Mouse (Mus musculus) thymus, adult 2 months (tissue): ENCODE data around the gene Olfr655. TPM values are rescaled to one million over a fixed set of nuclear protein-coding genes. Genes with fewer than 3 reads are reported as not detected.

ENCODE experiments used
- DNase-seq: peaks from one replicate; pipeline ENCODE4 v3.0.0; 2021
- H3K27ac ChIP-seq: fragments of 200-500 bp; 2 replicates; pipeline ENCODE4 v1.5.1; 2012; ENCODE audit warnings: low read length, control low read depth; ENCODE audit not compliant: control insufficient read depth, insufficient read depth
- H3K27me3 ChIP-seq: fragments of 200-500 bp; 2 replicates; pipeline ENCODE4 v1.6.1; 2012; ENCODE audit warnings: mild to moderate bottlenecking, low read length, moderate library complexity, mixed read lengths; ENCODE audit not compliant: control insufficient read depth, insufficient read depth
- H3K36me3 ChIP-seq: fragments of 200-500 bp; 2 replicates; pipeline ENCODE4 v1.6.1; 2012; ENCODE audit warnings: mild to moderate bottlenecking, low read length, moderate library complexity; ENCODE audit not compliant: control insufficient read depth, insufficient read depth
- H3K4me1 ChIP-seq: fragments of 200-500 bp; replicated peaks from 2 replicates; pipeline ENCODE4 v1.6.1; 2012; ENCODE audit warnings: low read length; ENCODE audit not compliant: control insufficient read depth, insufficient read depth
- H3K4me3 ChIP-seq: fragments of 200-500 bp; 2 replicates; pipeline ENCODE4 v1.5.1; 2012; ENCODE audit warnings: mild to moderate bottlenecking, low read length, control low read depth, moderate library complexity; ENCODE audit not compliant: control insufficient read depth, insufficient read depth
- CTCF ChIP-seq: fragments of 200-500 bp; IDR thresholded peaks from 2 replicates; pipeline ENCODE4 v1.5.1; 2012; ENCODE audit warnings: mild to moderate bottlenecking, control low read depth, low read length, moderate library complexity, borderline replicate concordance; ENCODE audit not compliant: control insufficient read depth, poor library complexity, insufficient read depth; ENCODE audit errors: extremely low read depth
- POLR2A ChIP-seq: fragments of 200-500 bp; IDR thresholded peaks from 2 replicates; pipeline ENCODE4 v1.6.1; 2012; ENCODE audit warnings: mild to moderate bottlenecking, low read length, control low read depth, moderate library complexity; ENCODE audit not compliant: control insufficient read depth, poor library complexity, insufficient read depth; ENCODE audit errors: extremely low read depth
- WGBS: fragments of 180-500 bp; shearing (Covaris S2); methylation state at CpG from one replicate; pipeline ENCODE4 v1.1.7; 2018; 5-methylcytosine and 5-hydroxymethylcytosine counted together
- polyA plus RNA-seq: library from polyadenylated mRNA; depleted of rRNA; stranded (reverse); fragments of >200 nt; gene quantifications from 2 replicates; pipeline ENCODE4 v1.2.3, GENCODE M21; 2012; rRNA removed

Olfr655 gene
- polyA plus RNA-seq, 1 experiment: not detected

GRCm38 (mm10) chr7:104586725-104587124 lies 14.9 kb downstream of the Olfr655 start, which contains the start of gene Olfr654:
Gene Olfr654 (plus strand): TSS chr7:104587025.
- Histone ChIP-seq H3K27me3 (no peaks in the 10 kb centered on the region), H3K27ac (no peak within 1 kb of the TSS), H3K4me3 (no peak within 1 kb of the TSS), H3K4me1 (no peaks in the 10 kb centered on the region), H3K36me3 (no peaks in the 10 kb centered on the region)
- DNase-seq: no peak
- TF ChIP-seq CTCF (no peak), POLR2A (no peak)
- WGBS: 90% methylated on average over 4 of the region's 4 CpGs

GRCm38 (mm10) chr7:104581429-104581828 lies 20.1 kb downstream of the Olfr655 start:
- Histone ChIP-seq H3K36me3 (no peaks in the 10 kb centered on the region), H3K4me1 (no peaks in the 10 kb centered on the region), H3K27me3 (no peaks in the 10 kb centered on the region), H3K27ac (no peak overlapping the region), H3K4me3 (no peak overlapping the region)
- 93% methylated on average over 4 of the region's 4 CpGs for WGBS
- DNase-seq: no peak
- no peak for TF ChIP-seq POLR2A
- no peak for TF ChIP-seq CTCF

GRCm38 (mm10) chr7:104580846-104581245 lies 20.7 kb downstream of the Olfr655 start:
- Histone ChIP-seq H3K4me3 (no peak overlapping the region), H3K4me1 (no peaks in the 10 kb centered on the region), H3K27ac (no peak overlapping the region), H3K36me3 (no peaks in the 10 kb centered on the region), H3K27me3 (no peaks in the 10 kb centered on the region)
- TF ChIP-seq POLR2A: no peak
- TF ChIP-seq CTCF: no peak
- no peak for DNase-seq
- 95% methylated on average over 4 of the region's 4 CpGs for WGBS

DNA sequence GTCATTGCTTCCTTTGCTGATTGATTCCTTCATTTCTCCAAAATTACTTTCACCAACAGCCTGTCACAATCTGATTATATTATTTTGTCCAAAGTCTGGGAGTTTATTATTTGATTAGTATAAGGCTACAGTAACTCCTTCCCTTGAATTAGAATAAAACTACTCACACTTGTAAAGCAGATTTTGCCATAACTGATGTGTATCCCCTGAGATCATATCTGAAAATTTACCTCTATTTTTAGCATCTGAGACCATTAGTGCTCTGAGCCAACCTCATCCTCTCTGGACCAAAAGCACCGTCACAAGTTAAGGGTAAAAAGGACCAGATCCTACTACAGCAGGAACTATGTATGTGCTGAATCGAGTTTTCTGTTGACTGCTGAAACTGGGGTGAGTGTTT lies 24.6 kb downstream of the Olfr655 start, which contains the start of gene Olfr653:
TSS of gene Olfr653 (plus strand) at position 301 of the 400 bp plus-strand sequence.
- no peaks in the 10 kb centered on the region for H3K4me1 ChIP-seq
- H3K36me3 ChIP-seq: no peaks in the 10 kb centered on the region
- H3K27me3 ChIP-seq: no peaks in the 10 kb centered on the region
- H3K4me3 ChIP-seq: no peak within 1 kb of the TSS
- no peak within 1 kb of the TSS for H3K27ac ChIP-seq
- TF ChIP-seq CTCF: no peak
- no peak for TF ChIP-seq POLR2A
- DNase-seq: no peak
- WGBS: 64% methylated on average over 2 of the region's 2 CpGs

DNA sequence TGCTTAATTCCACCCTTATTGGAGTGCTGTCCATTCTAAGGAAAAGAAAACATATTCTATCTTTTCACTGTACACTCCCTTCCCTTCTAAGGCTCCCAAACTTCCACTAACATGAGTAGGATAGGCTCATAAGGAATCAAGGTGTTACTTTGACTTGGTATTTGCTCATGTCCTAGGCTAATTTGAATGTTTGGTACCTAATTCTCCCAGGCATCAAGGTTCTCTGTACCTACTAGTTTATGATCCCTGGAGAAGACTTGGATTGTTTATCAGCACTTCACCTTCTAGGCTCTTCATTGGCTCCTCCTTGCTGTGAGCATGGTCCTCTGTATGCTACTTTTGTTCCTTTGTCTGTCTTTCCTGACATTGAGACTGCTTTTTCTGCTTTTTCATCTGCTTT lies 41.0 kb downstream of the Olfr655 start, which contains the start of gene Olfr652:
TSS of gene Olfr652 (plus strand) at position 301 of the 400 bp plus-strand sequence.
- TF ChIP-seq POLR2A (no peak), CTCF (no peak)
- Histone ChIP-seq H3K27ac (no peak within 1 kb of the TSS), H3K4me3 (no peak within 1 kb of the TSS), H3K27me3 (no peaks in the 10 kb centered on the region), H3K36me3 (no peaks in the 10 kb centered on the region), H3K4me1 (no peaks in the 10 kb centered on the region)
- no peak for DNase-seq

GRCm38 (mm10) chr7:104552700-104553099 lies 48.9 kb downstream of the Olfr655 start:
- H3K36me3 ChIP-seq: no peaks in the 10 kb centered on the region
- 60% methylated on average over 1 of the region's 1 CpGs for WGBS
- no peak overlapping the region for H3K4me3 ChIP-seq
- H3K27me3 ChIP-seq: no peaks in the 10 kb centered on the region
- TF ChIP-seq POLR2A (no peak), CTCF (no peak)
- no peak for DNase-seq
- H3K27ac ChIP-seq: no peak overlapping the region
- no peaks in the 10 kb centered on the region for H3K4me1 ChIP-seq

GRCm38 (mm10) chr7:104549833-104550232 lies 51.7 kb downstream of the Olfr655 start, which contains the start of gene Olfr651:
Gene Olfr651 (plus strand): TSS chr7:104550133.
- Histone ChIP-seq H3K27me3 (no peaks in the 10 kb centered on the region), H3K4me3 (no peak within 1 kb of the TSS), H3K27ac (no peak within 1 kb of the TSS), H3K36me3 (no peaks in the 10 kb centered on the region), H3K4me1 (no peaks in the 10 kb centered on the region)
- DNase-seq: no peak
- TF ChIP-seq CTCF (no peak), POLR2A (no peak)
- WGBS: 87% methylated on average over 5 of the region's 5 CpGs

Other genes starting within 250 kb of the Olfr655 start
- 9.8 and 10.4 TPM in 2 replicates for gene Trim12c, start 248.4 kb downstream of the Olfr655 start, polyA plus RNA-seq
- 0.34 and 0.74 TPM in 2 replicates for gene Trim30b, start 231.9 kb downstream of the Olfr655 start, polyA plus RNA-seq
- gene Trim30c, start 200.9 kb downstream of the Olfr655 start, polyA plus RNA-seq: 0.06 TPM in 1 of 2 replicates, not detected in the other
- 10.3 and 16.8 TPM in 2 replicates for gene Trim30a, start 136.6 kb downstream of the Olfr655 start, polyA plus RNA-seq
- gene Trim30d, start 93.9 kb downstream of the Olfr655 start, polyA plus RNA-seq: 2.2 and 4.8 TPM in 2 replicates
- not detected in 2 replicates for gene Olfr651, start 51.6 kb downstream of the Olfr655 start, polyA plus RNA-seq
- gene Olfr652, start 40.9 kb downstream of the Olfr655 start, polyA plus RNA-seq: not detected in 2 replicates
- not detected in 2 replicates for gene Olfr653, start 24.5 kb downstream of the Olfr655 start, polyA plus RNA-seq
- not detected in 2 replicates for gene Olfr654, start 14.8 kb downstream of the Olfr655 start, polyA plus RNA-seq
- not detected in 2 replicates for gene Olfr656, start 12.2 kb upstream of the Olfr655 start, polyA plus RNA-seq
- not detected in 2 replicates for gene Olfr657, start 23.0 kb upstream of the Olfr655 start, polyA plus RNA-seq
- not detected in 2 replicates for gene Olfr658, start 45.5 kb upstream of the Olfr655 start, polyA plus RNA-seq
- gene Olfr659, start 65.0 kb upstream of the Olfr655 start, polyA plus RNA-seq: not detected in 2 replicates
- gene Olfr661, start 84.7 kb upstream of the Olfr655 start, polyA plus RNA-seq: not detected in 2 replicates
- gene Usp17le, start 175.7 kb upstream of the Olfr655 start, polyA plus RNA-seq: 0.08 and 0.12 TPM in 2 replicates
- gene Usp17lb, start 240.8 kb upstream of the Olfr655 start, polyA plus RNA-seq: not detected in 2 replicates